Mouse (Mus musculus) mature B cell (primary cell): ENCODE results near the gene Ctps2.

Source experiments
- in situ Hi-C: fragments of 300-500 bp; cut with MboI; formaldehyde crosslinking; loops from 2 replicates; pipeline ENCODE4 v1.14.3; 2019

Ctps2 gene

DNA sequence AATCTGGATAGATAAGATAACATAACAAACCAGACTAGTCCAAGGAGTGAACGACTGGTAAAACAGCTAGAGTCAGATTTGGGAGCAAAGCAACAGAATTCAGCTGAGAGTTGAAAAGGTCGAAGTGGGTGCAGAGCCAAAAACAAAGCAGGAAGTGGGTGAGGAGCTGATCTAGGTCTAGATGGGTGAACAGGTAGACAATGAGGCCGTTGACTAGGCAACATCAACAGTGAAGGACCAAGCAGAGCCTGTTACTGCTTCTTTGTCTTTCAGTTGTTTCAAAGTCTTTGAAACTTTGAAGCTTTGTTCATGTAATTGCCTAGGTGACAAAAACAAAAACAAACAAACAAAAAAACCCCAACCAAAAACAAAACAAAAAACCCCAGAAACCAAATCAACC lies 75.2 kb downstream of the Ctps2 start:
- in situ Hi-C loops, result no loop called here

DNA sequence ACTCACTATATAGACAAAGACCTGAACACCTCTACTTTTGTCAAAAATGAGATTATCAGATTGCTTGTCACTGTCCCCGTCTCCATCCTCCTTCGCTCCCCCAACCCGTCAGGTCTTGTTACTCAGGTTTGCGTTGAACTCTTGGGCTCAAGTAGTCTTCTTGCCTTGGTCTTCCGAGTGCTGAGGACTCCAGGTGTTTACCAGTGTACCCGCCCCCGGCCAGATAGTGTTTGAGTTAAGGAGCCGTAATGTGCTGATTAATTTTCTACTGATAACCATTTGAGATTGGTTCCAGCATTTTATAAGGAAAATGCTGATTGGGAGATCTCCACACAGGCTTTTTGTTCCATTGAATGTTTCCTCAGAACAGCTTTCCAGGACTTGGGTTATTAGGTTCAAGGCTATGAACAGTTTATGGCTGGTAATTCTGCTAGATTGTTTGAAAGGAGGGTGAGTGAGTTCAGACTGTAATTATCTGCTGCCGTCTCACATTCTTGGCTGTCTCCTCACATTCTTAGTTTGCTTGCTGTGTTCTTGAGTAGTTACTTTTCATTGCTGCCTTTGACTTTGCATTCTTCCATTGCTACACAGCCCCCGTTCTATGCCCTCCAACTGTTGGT lies 85.9 kb downstream of the Ctps2 start:
- in situ Hi-C loops, result no loop called here

DNA sequence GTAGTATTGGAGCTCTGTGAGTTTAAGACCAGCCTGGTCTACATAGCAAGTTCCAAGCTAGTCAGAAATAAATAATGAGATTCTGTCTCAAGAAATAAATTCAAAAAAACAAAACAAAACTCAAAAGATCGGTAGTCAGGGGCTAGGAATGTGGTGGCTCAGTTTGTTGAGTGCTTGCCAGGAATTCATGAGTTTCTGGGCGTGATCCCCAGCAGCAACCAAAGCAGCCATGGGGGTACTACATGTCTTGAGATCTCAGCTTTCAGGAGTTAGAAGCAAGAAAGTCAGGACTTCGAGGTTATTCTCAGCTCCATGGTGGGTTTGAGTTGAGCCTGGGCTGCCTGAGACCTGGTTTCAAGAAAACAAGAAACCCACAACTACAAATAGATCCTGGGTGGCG lies 90.4 kb downstream of the Ctps2 start:
- in situ Hi-C loops, result no loop called here

DNA sequence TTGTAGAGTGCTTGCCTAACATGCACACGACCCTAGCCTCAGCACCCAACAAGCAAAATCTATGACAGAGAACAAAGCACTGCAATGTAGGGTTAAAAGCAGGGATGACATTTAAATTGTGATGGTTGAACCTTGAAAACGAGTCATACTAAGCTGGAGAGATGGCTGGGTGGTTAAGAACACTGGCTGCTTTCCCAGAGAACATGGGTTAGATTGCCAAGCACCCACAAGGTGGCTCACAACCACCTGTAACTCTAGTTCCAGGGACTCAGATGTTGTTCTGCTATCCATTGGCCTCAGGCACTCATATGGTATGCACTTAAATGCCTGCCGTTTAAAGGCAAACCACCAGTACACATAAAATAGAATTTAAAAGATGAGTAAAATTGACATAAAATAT lies 91.1 kb downstream of the Ctps2 start:
- in situ Hi-C loops, result no loop called here

DNA sequence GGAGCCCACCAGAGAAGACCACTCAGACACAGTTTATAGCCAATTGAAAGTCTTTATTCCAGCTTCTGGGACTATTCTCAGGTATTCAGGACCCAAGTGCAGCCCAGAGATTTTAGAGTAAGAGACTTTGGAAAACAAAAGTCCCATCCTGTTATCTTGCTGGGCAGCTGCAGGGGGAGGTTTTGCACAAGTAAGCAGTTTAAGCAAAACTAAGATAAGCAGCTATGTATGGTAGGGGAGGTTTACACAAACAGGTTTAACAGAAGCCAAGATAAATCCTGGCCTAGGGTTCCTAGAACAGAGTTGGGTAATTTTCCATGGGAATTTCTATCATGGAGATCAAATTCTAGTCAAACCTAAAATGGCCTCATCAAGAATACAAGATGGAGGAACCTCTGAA lies 126.8 kb downstream of the Ctps2 start:
- in situ Hi-C loops, result no loop called here

GRCm38 (mm10) chrX:163038767-163039166 lies 137.7 kb downstream of the Ctps2 start:
- in situ Hi-C loops, result no loop called here

GRCm38 (mm10) chrX:163042771-163043170 lies 141.7 kb downstream of the Ctps2 start:
- in situ Hi-C loops, result no loop called here

GRCm38 (mm10) chrX:163063936-163064335 lies 162.9 kb downstream of the Ctps2 start:
- in situ Hi-C loops, result no loop called here
